Mouse (Mus musculus) liver, embryonic 16.5 days (tissue): ENCODE measurements around the gene Mllt10. TPM values are rescaled to one million over a fixed set of nuclear protein-coding genes. Genes with fewer than 3 reads are reported as not detected.

Experiments
- ATAC-seq: fragments of 200-750 bp; cut with Nextera tagmentation; 2 replicates; pipeline ENCODE4 v1.8.0; 2017; ENCODE audit warnings: low read depth, mild to moderate bottlenecking, moderate number of reproducible peaks, moderate library complexity
- H3K27ac ChIP-seq: fragments of 300-500 bp; sonication (generic); 2 replicates; pipeline ENCODE4 v1.5.1; 2014; ENCODE audit warnings: mild to moderate bottlenecking, low read length
- H3K27me3 ChIP-seq: fragments of 300-500 bp; sonication (generic); 2 replicates; pipeline ENCODE4 v1.6.1; 2014; ENCODE audit warnings: low read depth, low read length, mixed read lengths; ENCODE audit not compliant: control insufficient read depth, insufficient read depth
- H3K36me3 ChIP-seq: fragments of 300-500 bp; sonication (generic); 2 replicates; pipeline ENCODE4 v1.6.1; 2014; ENCODE audit warnings: mild to moderate bottlenecking; ENCODE audit not compliant: control insufficient read depth, insufficient read depth
- H3K4me1 ChIP-seq: fragments of 300-500 bp; sonication (generic); 2 replicates; pipeline ENCODE4 v1.6.1; 2014; ENCODE audit warnings: low read depth, low read length, mixed read lengths; ENCODE audit not compliant: control insufficient read depth
- H3K4me2 ChIP-seq: fragments of 300-500 bp; sonication (generic); 2 replicates; pipeline ENCODE4 v1.6.1; 2014; ENCODE audit warnings: low read depth, low read length, mixed read lengths
- H3K4me3 ChIP-seq: fragments of 300-500 bp; sonication (generic); 2 replicates; pipeline ENCODE4 v1.5.1; 2014; ENCODE audit warnings: low read depth, mild to moderate bottlenecking, low read length
- H3K9ac ChIP-seq: fragments of 300-500 bp; sonication (generic); 2 replicates; pipeline ENCODE4 v1.6.1; 2014; ENCODE audit warnings: low read depth, low read length
- H3K9me3 ChIP-seq: fragments of 300-500 bp; sonication (generic); replicated peaks from 2 replicates; pipeline ENCODE4 v1.6.1; 2016; ENCODE audit warnings: low read length; ENCODE audit not compliant: control insufficient read depth
- WGBS: fragments of 180-500 bp; shearing (Covaris S2); extraction: QIAGEN DNeasy Blood & Tissue Kit; methylation state at CpG from one replicate; pipeline ENCODE4 v1.1.7; 2014; ENCODE audit not compliant: insufficient replicate concordance; 5-methylcytosine and 5-hydroxymethylcytosine counted together
- polyA plus RNA-seq: library from polyadenylated mRNA; unstranded; fragments of >200 nt; fragmentation: Nextera tagmentation; extraction: Ambion mirVana; gene quantifications from 2 replicates; pipeline ENCODE4 v1.2.1, GENCODE M21; 2015

Mllt10 gene
- 23.8 and 24.3 TPM in 2 replicates for polyA plus RNA-seq

GRCm38 (mm10) chr2:18055016-18055928, at the start of gene Mllt10:
Gene Mllt10 (plus strand): TSS chr2:18055237.
- H3K36me3 ChIP-seq: no peaks in the 10 kb centered on the region
- H3K9me3 ChIP-seq: no peaks in the 10 kb centered on the region
- H3K4me1 ChIP-seq: peaks cover 19% of the 10 kb centered on the region
- H3K4me2 ChIP-seq: peak within 1 kb of the TSS; percentile 87
- H3K27ac ChIP-seq: peak within 1 kb of the TSS; percentile 99
- H3K4me3 ChIP-seq: peak within 1 kb of the TSS; percentile 78
- ATAC-seq: no peak
- peaks cover 24% of the 10 kb centered on the region for H3K27me3 ChIP-seq
- peak within 1 kb of the TSS; percentile 93 for H3K9ac ChIP-seq
- 5% methylated on average over 20 of the region's 20 CpGs for WGBS

GRCm38 (mm10) chr2:18011226-18011625, 43.8 kb upstream of the Mllt10 start:
- no peak for ATAC-seq
- 58% methylated on average over 6 of the region's 6 CpGs for WGBS

GRCm38 (mm10) chr2:18012866-18013265, 42.2 kb upstream of the Mllt10 start:
- Histone ChIP-seq H3K36me3 (no peaks in the 10 kb centered on the region), H3K27me3 (no peaks in the 10 kb centered on the region), H3K4me1 (no peaks in the 10 kb centered on the region), H3K9ac (no peak overlapping the region), H3K27ac (no peak overlapping the region), H3K4me2 (no peak overlapping the region), H3K9me3 (no peaks in the 10 kb centered on the region), H3K4me3 (no peak overlapping the region)
- ATAC-seq: no peak
- WGBS: 72% methylated on average over 3 of the region's 3 CpGs

More at GRCm38 (mm10) chr2:18011226-18011625, 43.8 kb upstream of the Mllt10 start:
- no peaks in the 10 kb centered on the region for H3K27me3 ChIP-seq
- no peaks in the 10 kb centered on the region for H3K36me3 ChIP-seq
- H3K4me3 ChIP-seq: no peak overlapping the region
- H3K4me1 ChIP-seq: no peaks in the 10 kb centered on the region
- H3K27ac ChIP-seq: no peak overlapping the region
- no peaks in the 10 kb centered on the region for H3K9me3 ChIP-seq
- no peak overlapping the region for H3K4me2 ChIP-seq
- no peak overlapping the region for H3K9ac ChIP-seq

- no peaks in the 10 kb centered on the region for H3K36me3 ChIP-seq
- no peaks in the 10 kb centered on the region for H3K4me1 ChIP-seq
- no peak for ATAC-seq
- H3K4me3 ChIP-seq: no peak overlapping the region
- no peak overlapping the region for H3K9ac ChIP-seq
- H3K4me2 ChIP-seq: no peak overlapping the region
- 44% methylated on average over 3 of the region's 3 CpGs for WGBS
- no peaks in the 10 kb centered on the region for H3K9me3 ChIP-seq
- H3K27ac ChIP-seq: no peak overlapping the region
- H3K27me3 ChIP-seq: no peaks in the 10 kb centered on the region
These were observed 39.5 kb upstream of the Mllt10 start for GRCm38 (mm10) chr2:18015581-18015980.

- WGBS: 70% methylated on average over 1 of the region's 1 CpGs
- ATAC-seq: no peak
- no peak overlapping the region for H3K4me2 ChIP-seq
These were observed 38.4 kb upstream of the Mllt10 start for GRCm38 (mm10) chr2:18016639-18017038.

GRCm38 (mm10) chr2:18017321-18017720, 37.7 kb upstream of the Mllt10 start:
- no peak overlapping the region for H3K9ac ChIP-seq
- H3K27me3 ChIP-seq: no peaks in the 10 kb centered on the region
- H3K4me2 ChIP-seq: no peak overlapping the region
- 75% methylated on average over 6 of the region's 6 CpGs for WGBS
- no peaks in the 10 kb centered on the region for H3K4me1 ChIP-seq
- no peaks in the 10 kb centered on the region for H3K9me3 ChIP-seq
- ATAC-seq: no peak
- H3K27ac ChIP-seq: no peak overlapping the region
- no peaks in the 10 kb centered on the region for H3K36me3 ChIP-seq
- no peak overlapping the region for H3K4me3 ChIP-seq

More at GRCm38 (mm10) chr2:18016639-18017038, 38.4 kb upstream of the Mllt10 start:
- H3K4me1 ChIP-seq: no peaks in the 10 kb centered on the region
- H3K27me3 ChIP-seq: no peaks in the 10 kb centered on the region
- no peaks in the 10 kb centered on the region for H3K9me3 ChIP-seq
- no peak overlapping the region for H3K27ac ChIP-seq
- no peak overlapping the region for H3K4me3 ChIP-seq
- H3K9ac ChIP-seq: no peak overlapping the region
- no peaks in the 10 kb centered on the region for H3K36me3 ChIP-seq

- Histone ChIP-seq H3K4me1 (no peaks in the 10 kb centered on the region), H3K9me3 (no peaks in the 10 kb centered on the region), H3K4me2 (no peak overlapping the region), H3K27me3 (no peaks in the 10 kb centered on the region), H3K36me3 (no peaks in the 10 kb centered on the region), H3K4me3 (no peak overlapping the region), H3K27ac (no peak overlapping the region), H3K9ac (no peak overlapping the region)
- WGBS: 47% methylated on average over 1 of the region's 1 CpGs
- no peak for ATAC-seq
These were observed 35.9 kb upstream of the Mllt10 start for GRCm38 (mm10) chr2:18019122-18019521.

GRCm38 (mm10) chr2:18022886-18023285, 32.2 kb upstream of the Mllt10 start:
- 56% methylated on average over 1 of the region's 1 CpGs for whole genome bisulfite sequencing
- Histone ChIP-seq H3K4me3 (no peak overlapping the region), H3K4me1 (peaks cover 17% of the 10 kb centered on the region), H3K36me3 (no peaks in the 10 kb centered on the region), H3K4me2 (no peak overlapping the region), H3K27me3 (peaks cover 28% of the 10 kb centered on the region), H3K9ac (no peak overlapping the region), H3K9me3 (no peaks in the 10 kb centered on the region), H3K27ac (no peak overlapping the region)
- no peak for ATAC-seq

- Histone ChIP-seq H3K27ac (no peak overlapping the region), H3K9ac (no peak overlapping the region), H3K36me3 (no peaks in the 10 kb centered on the region), H3K4me3 (no peak overlapping the region), H3K4me1 (peaks cover 28% of the 10 kb centered on the region), H3K27me3 (peaks cover 47% of the 10 kb centered on the region), H3K4me2 (peak overlapping the region; percentile 83), H3K9me3 (no peaks in the 10 kb centered on the region)
- ATAC-seq: no peak
- WGBS: 40% methylated on average over 5 of the region's 5 CpGs
These were observed 29.9 kb upstream of the Mllt10 start for GRCm38 (mm10) chr2:18025116-18025515.
